Mouse (Mus musculus): ENCODE measurements around the gene Myl7.

Myl7 gene

DNA sequence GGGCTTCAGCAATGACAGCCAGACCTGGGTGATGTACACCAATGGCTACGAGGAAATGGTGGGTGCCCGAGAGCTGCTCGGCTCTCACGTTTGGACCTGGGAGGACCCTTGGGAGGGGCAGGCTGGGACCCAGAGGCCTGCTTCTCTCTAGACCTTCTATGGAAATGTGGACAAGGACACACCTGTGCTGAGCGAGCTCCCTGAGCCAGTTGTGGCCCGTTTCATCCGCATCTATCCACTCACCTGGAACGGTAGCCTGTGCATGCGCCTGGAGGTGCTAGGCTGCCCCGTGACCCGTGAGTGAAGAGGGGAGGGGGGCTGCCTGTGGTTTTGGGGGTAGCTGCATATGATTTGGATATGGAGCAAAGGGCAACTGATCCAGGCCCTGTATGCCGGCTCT lies 30.3 kb downstream of the Myl7 start:
- intact Hi-C loops (cut with DNase I) = no loop called here

DNA sequence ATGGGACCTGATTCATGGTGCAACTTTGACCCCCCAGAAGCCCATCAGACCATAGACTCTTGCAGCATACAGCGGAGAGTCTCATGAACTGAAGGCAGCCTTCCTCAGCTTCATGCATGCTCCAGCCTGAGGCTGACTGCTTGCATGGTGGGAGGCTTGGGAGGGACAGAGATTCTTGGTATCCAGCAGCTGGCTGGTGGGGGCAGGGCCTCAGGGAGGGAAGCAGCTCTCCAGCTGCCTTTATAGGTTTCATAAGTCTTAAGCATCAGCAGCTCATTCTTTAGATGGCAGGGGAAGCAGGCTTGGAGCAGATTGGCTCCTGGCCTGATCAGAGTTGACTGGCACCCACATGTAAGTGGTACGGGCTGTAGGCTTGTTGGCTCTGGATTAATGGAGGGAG lies 31.4 kb downstream of the Myl7 start:
- intact Hi-C loops (cut with DNase I) = no loop called here

DNA sequence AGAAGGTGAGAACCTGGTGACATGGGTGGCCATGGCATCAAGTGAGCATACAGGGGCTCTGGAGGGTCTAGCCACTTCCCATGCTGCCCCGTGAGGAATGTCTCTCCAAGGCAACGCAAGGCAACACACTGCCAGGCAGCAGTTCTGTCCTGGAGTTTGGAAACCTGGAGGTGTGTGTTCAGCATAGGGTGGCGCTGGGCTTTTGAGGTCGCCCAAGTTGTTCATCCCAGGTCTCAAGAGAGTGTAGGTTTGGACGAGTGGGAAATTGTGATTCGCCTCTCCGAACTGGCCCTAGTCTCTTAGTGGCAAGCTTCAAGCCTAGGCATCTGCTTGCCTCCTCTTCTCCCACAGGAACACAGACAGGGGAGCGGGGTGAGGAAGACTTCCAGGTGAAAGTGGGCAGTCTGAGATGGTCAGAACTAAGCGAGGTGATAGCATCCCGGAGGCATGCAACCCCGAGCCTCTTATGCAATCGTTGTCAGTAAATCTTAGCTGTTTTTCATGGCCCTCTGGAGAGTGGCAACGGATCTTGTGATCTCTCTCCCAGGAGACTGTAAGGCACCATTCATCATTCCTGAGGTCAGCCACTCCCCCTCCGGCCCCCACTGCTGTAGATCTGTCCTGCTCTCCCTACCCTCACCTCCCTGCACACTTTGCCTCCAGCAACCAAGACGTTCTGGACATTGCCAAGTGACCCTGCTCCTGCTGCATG lies 36.0 kb downstream of the Myl7 start:
- intact Hi-C loops (cut with DNase I) = no loop called here

DNA sequence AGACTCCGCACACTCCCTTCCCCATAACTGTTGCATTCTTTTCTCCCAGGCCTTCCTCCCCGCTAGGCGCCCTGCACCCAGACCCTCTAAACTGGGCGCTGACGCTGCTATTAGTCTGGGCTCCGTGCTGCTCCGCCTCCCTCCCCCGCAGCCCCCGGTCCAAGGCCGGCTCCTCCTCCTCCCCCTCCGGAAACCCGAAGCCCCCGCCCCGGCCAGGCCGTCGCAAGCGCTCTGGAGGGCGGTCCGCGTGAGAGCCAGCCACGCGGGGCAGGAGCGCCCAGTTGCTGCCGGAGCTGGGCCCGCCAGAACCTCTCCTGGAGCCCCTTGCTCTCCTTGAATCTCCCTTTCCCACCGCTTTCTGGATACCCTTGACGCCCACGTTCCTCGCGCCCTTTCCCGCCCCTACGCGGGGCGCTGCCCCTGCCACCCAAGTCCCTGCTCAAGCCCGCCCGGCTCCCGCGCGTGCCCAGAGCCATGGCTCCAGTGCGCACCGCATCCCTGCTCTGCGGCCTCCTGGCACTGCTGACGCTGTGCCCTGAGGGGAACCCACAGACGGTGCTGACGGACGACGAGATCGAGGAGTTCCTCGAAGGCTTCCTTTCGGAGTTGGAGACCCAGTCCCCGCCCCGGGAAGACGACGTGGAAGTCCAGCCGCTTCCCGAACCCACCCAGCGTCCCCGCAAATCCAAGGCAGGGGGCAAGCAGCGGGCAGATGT lies 36.7 kb downstream of the Myl7 start, which contains the start of gene Aebp1:
Gene Aebp1, plus strand, starts transcription at position 270 of the 716 bp plus-strand sequence.
- intact Hi-C loops (cut with DNase I) = no loop called here

DNA sequence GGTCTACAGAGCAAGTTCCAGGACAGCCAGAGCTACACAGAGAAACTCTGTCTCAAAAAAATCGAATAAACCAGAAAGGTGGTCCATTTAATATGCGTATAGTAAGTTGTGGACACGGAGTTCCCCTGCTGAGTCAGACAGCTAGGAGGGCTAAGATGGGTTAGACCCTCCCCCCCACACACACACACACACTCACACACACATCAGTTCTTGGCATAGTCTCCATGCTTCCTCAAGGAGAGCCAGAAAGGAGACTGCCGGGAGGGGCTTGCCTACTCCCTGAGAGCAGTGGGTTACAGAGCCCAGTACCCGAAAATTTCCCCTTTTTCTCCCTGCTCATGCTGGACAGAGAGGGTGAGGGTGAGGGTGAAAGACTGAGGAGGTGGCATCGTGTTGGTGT lies 37.9 kb downstream of the Myl7 start:
- intact Hi-C loops (cut with DNase I) = no loop called here

DNA sequence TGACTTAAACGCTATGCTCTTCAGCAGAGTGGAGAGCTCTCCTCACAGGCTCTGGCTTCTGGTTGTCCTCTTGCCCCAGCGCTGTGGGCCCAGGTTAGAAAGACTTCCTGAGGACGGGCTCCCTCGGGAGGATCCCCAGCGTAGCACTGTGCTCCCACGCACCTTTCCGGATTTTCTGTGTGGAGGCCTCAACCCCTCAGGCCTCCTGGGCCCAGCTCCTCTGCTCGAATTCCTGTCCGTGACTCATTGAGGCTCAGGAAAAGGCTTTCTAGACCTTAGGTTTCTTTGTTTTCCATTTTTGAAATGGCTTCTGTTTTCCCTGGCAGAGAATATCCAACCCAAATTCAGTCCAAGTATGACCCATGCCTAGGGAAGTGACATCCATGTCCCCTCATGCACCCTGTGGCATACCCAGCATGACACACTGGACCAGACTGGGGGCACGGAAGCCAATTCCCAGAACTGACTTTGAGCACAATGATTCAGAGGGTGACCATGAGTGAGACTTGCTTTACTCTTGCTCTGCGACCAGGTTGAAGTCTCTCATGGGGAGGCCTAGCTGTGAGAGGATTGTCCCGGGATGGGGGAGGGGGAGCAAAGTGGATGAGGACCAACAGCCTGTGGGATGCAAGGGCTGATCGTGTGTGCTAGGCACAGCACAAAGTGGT lies 38.6 kb downstream of the Myl7 start:
- intact Hi-C loops (cut with DNase I) = no loop called here

DNA sequence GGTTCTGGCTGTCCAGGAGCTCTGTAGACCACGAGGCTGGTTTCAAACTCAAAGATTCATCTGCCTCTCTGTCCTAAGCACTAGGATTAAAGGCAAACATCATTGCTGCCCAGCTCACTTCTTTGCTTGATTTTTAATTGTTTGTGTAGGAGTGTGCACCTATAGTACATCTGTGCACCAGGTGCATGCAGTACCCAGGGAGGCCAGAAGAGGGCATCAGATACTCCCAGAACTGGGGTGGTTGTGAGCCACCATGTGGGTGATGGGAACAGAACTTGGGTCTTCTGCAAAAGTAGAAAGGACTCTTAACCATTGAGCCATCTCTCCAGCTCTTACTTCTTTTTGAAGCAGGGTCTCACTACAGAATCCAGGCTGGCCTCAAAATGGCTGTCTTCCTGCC lies 39.9 kb downstream of the Myl7 start:
- intact Hi-C loops (cut with DNase I) = no loop called here

DNA sequence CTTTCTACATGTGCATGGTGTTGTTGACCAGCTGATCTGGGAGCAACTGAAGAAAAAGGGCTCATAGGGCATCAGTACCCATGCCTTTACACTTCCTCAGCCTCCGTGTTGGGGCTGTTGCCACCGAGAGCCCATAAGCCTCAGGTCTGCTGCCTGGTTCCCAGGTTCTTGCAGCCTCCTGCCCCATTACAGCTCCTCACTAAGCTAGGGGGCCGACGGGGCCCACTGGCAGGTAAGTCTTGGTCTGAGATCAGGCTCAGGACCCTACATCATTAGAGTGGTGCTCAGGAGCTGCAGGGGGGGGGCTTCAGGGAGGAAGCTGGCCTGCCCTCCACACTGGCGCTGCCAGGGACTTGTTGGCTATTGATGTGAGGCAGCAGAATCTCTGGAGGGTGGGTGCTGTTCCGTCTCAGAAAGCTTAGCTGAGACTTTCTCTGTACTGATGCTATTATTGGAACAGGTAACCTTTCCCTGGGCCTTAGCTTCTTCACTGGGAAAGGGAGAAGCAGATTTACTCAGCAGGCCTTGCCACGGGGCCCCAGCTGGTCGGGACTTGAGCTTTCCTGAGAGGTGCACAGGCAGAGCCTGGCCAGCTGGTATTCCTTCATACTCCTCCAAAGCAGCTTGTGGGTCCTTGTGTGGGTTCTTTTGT lies 42.0 kb downstream of the Myl7 start:
- intact Hi-C loops (cut with DNase I) = no loop called here

DNA sequence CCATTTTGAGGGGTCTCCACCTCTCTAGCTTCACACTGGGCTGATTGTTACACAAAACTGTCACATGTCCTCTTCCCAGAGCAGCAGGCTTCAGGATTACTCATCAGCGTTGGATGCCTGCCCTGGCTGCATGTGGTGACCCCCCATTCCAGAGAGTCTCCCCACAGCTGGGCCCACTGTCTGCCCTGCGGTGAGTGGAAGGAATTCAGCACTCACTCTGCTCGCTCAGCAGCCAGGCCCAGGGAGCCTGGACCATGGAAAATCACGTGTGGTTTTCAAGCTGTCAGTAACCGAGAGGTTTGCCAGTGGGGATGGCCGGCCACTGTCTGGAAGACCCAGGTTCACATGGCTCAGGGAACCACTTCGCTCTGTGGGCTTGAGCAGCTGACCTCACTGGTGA lies 42.7 kb downstream of the Myl7 start:
- intact Hi-C loops (cut with DNase I) = no loop called here

DNA sequence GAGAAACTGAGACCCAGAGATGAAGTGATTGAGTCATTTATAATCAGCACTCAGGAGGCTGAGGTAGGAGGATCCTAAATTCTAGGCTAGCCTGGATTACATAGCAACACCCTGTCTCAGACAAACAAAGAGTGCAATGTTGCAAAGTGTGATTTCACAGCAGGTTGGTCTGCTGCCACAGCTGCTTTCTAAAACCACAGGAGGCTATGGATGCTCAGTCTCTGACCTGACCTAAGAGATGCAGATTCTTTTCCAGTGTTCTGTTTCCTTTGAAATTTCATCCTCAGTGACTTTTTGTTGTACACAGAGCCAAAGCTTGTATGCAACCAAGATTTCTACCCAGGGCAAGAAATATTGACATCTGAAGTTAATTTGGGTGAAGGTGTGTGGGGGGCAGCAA lies 43.1 kb downstream of the Myl7 start:
- intact Hi-C loops (cut with DNase I) = no loop called here

DNA sequence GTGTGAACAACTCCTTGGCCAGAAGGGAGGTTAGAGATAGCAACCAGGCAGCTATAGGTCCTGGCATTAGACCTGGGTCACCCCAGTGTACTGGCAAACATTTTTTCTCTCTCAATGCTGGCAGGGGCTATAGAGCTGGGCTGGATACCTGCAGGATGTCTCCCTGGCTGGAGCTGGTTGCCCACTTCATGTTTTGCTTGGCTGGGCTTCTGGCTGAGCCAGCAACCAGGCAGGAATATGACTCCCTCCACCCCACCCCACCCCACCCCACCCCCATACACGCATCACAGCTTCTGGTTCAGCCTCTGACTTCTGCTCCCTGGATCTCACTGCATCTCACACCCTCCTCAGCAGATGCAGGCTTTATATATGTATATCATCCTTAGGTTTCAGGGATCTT lies 46.3 kb downstream of the Myl7 start:
- intact Hi-C loops (cut with DNase I) = no loop called here

DNA sequence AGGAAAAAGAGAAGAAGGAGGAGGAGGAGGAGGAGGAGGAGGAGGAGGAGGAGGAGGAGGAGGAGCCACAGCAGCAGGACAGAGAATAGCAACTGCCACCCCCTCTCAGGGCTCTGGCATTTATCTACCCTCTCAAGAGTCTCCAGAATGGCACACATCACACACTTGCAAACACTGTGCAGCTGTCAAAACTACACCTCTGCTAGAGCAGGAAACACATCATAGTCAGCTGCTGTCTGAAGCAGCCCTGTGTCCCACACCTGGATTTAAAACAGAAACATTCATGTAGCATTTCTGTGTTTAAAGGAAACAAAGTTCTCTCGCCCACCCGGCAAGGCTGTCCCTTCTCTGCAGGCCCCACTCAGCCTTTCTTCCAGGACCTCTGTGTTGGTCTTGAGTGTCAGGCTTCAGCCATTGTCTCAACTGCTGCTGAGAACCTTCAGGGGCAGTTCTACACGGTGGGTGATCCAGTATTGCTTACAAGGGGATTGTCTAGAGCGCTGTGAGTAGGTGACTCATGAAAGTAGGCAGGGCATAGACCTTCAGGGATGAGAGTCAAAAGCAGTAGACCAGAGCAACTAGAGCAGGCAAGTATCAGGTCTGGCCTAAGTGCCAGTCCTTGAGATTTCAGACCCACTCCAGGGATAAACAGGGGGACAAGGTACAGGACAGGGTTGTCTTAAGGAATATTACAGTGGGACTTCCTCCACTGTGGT lies 47.4 kb downstream of the Myl7 start:
- intact Hi-C loops (cut with DNase I) = no loop called here

DNA sequence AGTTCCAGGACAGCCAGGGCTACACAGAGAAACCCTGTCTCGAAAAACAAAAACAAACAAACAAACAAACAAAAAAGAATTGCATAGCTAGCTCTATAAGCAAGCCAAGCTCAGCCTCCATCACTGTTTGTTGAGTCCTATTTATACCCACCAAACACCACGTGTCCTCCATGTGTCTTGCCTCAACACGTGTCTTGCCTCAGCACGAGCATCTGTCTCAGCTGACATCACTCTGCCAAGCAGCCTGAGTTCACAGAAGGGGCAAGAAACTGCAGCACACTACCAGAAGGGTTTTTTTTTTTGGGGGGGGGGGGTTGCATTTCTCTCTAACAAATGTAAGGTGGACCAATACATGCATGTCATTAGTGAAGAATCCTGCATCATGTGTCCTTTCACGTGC lies 48.1 kb downstream of the Myl7 start:
- intact Hi-C loops (cut with DNase I) = no loop called here

DNA sequence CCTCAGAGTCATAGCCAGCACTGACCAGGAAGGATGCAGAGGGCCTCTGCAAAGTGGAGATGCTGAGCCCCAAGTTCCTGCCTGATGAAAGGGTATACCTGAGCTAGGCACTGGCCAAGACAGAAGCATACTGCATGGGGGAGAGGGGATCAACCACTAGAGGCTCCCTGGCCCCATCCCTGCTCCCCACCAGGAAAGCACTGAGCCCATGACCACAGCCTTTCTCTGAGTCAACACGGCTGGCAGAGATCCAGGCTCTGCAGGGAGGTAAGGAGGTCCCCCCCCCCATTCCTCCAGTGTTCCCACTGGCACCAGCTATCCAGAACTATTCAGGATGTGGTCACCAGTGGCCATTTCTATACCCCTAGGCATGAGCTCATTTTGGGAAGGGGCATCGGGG lies 49.3 kb downstream of the Myl7 start:
- intact Hi-C loops (cut with DNase I) = no loop called here

DNA sequence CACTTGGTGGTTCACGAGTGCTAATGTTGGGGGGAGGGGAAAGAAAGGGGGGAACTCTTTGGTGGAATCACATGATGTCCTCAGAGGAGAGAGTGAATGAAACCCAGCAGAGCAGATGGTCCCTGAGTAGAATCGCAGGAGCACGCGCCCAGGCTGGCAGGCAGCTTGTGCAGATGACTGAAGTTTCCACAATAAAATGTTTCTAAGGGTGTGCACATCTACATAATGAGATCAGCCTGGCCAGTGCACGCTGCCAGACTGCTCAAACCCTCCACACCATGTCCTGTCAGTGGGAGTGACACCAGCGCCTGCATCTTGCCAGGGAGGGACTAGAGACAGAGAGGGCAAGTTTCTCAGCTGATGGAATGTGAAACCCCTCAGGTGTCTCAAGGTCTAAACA lies 49.8 kb downstream of the Myl7 start:
- intact Hi-C loops (cut with DNase I) = no loop called here

DNA sequence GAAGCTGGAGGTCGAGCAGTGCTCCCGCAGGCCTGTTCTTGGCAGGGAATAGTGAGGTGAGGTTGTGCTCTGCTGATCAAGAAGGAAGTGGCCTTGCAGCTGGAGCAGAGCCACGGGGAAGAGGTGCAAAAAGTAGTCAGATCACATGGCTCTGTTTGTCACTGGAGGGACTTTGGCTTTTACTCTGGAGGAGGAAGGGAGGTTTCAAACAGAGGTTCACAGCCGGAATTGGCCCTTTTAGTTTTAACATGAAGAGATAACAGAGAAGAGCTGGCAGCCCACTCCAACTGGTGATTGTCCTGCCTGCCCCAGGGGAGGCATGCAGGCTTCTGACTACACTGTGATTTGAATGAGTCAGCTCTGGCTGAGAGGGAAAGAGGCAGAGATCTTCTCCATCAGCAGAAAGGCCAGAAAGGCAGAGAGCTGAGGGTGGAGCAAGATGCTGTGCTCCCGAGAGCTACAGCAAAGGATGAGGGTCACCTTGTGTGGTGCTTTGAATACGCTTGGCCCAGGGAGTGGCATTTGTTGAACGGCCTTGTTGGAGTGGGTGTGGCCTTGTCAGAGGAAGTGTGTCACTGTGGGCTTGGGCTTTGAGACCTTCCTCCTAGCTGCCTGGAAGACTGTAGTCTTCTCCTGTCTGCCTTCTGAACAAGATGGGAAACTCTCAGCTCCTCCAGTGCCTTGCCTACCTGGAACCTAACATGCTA lies 51.8 kb downstream of the Myl7 start:
- intact Hi-C loops (cut with DNase I) = no loop called here

Measured in adrenal gland (tissue).